Mouse (Mus musculus) kidney, adult 9 months (tissue): Measurements from ENCODE around the gene Kif1b.
A peak's percentile ranks its signal among the peaks of the same experiment; 100 is the strongest.
"Not testable (repeated sequence)": the region's sequence is repeated elsewhere in the genome, so short reads cannot be mapped to it uniquely, and the experiment has no call there.

ENCODE experiments used
- DNase-seq: peaks from one replicate; pipeline ENCODE4 v3.0.0; 2022

Gene Kif1b

GRCm38 (mm10) chr4:149269026-149269425 lies 38.5 kb downstream of the Kif1b start:
- DNase-seq: peak; percentile 68

GRCm38 (mm10) chr4:149264895-149265294 lies 42.6 kb downstream of the Kif1b start:
- DNase-seq: no peak

- DNase-seq: no peak
Observed at GRCm38 (mm10) chr4:149263218-149263617, 44.3 kb downstream of the Kif1b start.

- no peak for DNase-seq
Observed at GRCm38 (mm10) chr4:149261466-149261865, 46.0 kb downstream of the Kif1b start.

- peak; percentile 74 for DNase-seq
Observed at GRCm38 (mm10) chr4:149260911-149261310, 46.6 kb downstream of the Kif1b start.

GRCm38 (mm10) chr4:149259391-149260094 lies 48.0 kb downstream of the Kif1b start:
- no peak for DNase-seq

- DNase-seq: no peak
Observed at GRCm38 (mm10) chr4:149258926-149259325, 48.6 kb downstream of the Kif1b start.

GRCm38 (mm10) chr4:149256511-149257300 lies 50.8 kb downstream of the Kif1b start:
- no peak for DNase-seq

- no peak for DNase-seq
Observed at GRCm38 (mm10) chr4:149255277-149256270, 51.9 kb downstream of the Kif1b start.

- no peak for DNase-seq
Observed at GRCm38 (mm10) chr4:149254827-149255226, 52.7 kb downstream of the Kif1b start.

- DNase-seq: no peak
Observed at GRCm38 (mm10) chr4:149249311-149249710, 58.2 kb downstream of the Kif1b start.

- no peak for DNase-seq
Observed at GRCm38 (mm10) chr4:149247772-149248171, 59.7 kb downstream of the Kif1b start.

GRCm38 (mm10) chr4:149247156-149247633 lies 60.3 kb downstream of the Kif1b start:
- no peak for DNase-seq

GRCm38 (mm10) chr4:149246578-149247155 lies 60.8 kb downstream of the Kif1b start:
- DNase-seq: no peak

- no peak for DNase-seq
Observed at GRCm38 (mm10) chr4:149237011-149237410, 70.5 kb downstream of the Kif1b start.

GRCm38 (mm10) chr4:149233938-149234337 lies 73.6 kb downstream of the Kif1b start:
- DNase-seq: peak; percentile 28

- not testable (repeated sequence) for DNase-seq
Observed at GRCm38 (mm10) chr4:149228682-149229081, 78.8 kb downstream of the Kif1b start.

- DNase-seq: no peak
Observed at GRCm38 (mm10) chr4:149228256-149228655, 79.2 kb downstream of the Kif1b start.

GRCm38 (mm10) chr4:149226311-149226710 lies 81.2 kb downstream of the Kif1b start:
- no peak for DNase-seq

- DNase-seq: no peak
Observed at GRCm38 (mm10) chr4:149223453-149223852, 84.0 kb downstream of the Kif1b start.

GRCm38 (mm10) chr4:149220481-149220880 lies 87.0 kb downstream of the Kif1b start:
- DNase-seq: no peak

- DNase-seq: no peak
Observed at GRCm38 (mm10) chr4:149220042-149220473, 87.4 kb downstream of the Kif1b start.
